Mouse (Mus musculus) C2C12 (cell line): ENCODE results near the gene Gm21974. TPM values are rescaled to one million over a fixed set of nuclear protein-coding genes. Genes with fewer than 3 reads are reported as not detected.

Experiments used
- H3K27me3 ChIP-seq: one replicate; pipeline ENCODE4 v1.6.1; 2011; ENCODE audit not compliant: control insufficient read depth, insufficient read depth, insufficient read length
- H3K36me3 ChIP-seq: one replicate; pipeline ENCODE4 v1.6.1; 2011; ENCODE audit not compliant: control insufficient read depth, insufficient read depth
- H3K4me3 ChIP-seq: one replicate; pipeline ENCODE4 v1.5.1; 2011; ENCODE audit warnings: mild to moderate bottlenecking, control low read depth; ENCODE audit not compliant: poor library complexity, insufficient read depth, severe bottlenecking
- H3K79me2 ChIP-seq: one replicate; pipeline ENCODE4 v1.6.1; 2011; ENCODE audit not compliant: control insufficient read depth, insufficient read depth
- H3K79me3 ChIP-seq: one replicate; pipeline ENCODE4 v1.6.1; 2011; ENCODE audit warnings: low read depth, control low read depth
- H3ac ChIP-seq: one replicate; pipeline ENCODE3; 2011; ENCODE audit warnings: low read depth; ENCODE audit not compliant: control insufficient read depth, insufficient read length
- CEBPB ChIP-seq: IDR thresholded peaks from one replicate; pipeline ENCODE4 v1.6.1; 2011; ENCODE audit warnings: low read depth, mild to moderate bottlenecking, control low read depth, moderate library complexity
- CTCF ChIP-seq: IDR thresholded peaks from one replicate; pipeline ENCODE4 v1.5.1; 2011; ENCODE audit not compliant: control insufficient read depth, insufficient read depth, insufficient read length
- FOSL1 ChIP-seq: IDR thresholded peaks from one replicate; pipeline ENCODE4 v1.8.0; 2011; ENCODE audit warnings: mild to moderate bottlenecking, low read length; ENCODE audit not compliant: poor library complexity, insufficient read depth, severe bottlenecking
- MAX ChIP-seq: IDR thresholded peaks from one replicate; pipeline ENCODE4 v1.6.1; 2011; ENCODE audit warnings: mild to moderate bottlenecking, control low read depth
- MYOD1 ChIP-seq: IDR thresholded peaks from one replicate; pipeline ENCODE4 v1.6.1; 2011; ENCODE audit warnings: low read depth; ENCODE audit not compliant: control insufficient read depth, insufficient read length
- MYOG ChIP-seq: IDR thresholded peaks from one replicate; pipeline ENCODE4 v1.6.1; 2011; ENCODE audit not compliant: control insufficient read depth, insufficient read length; ENCODE audit errors: extremely low read depth
- USF1 ChIP-seq: IDR thresholded peaks from one replicate; pipeline ENCODE4 v1.6.1; 2011; ENCODE audit warnings: low read depth, mild to moderate bottlenecking, control low read depth, moderate library complexity
- polyA plus RNA-seq: library from polyadenylated mRNA; unstranded; fragments of >200 nt; fragmentation: generic; extraction: Trizol; gene quantifications from one replicate; pipeline ENCODE4 v1.2.1, GENCODE M21; 2012; ENCODE audit warnings: missing spikeins

Gene Gm21974
- polyA plus RNA-seq, 1 experiment, result not detected

- no peaks in the 10 kb centered on the region for H3K36me3 ChIP-seq
- TF ChIP-seq MAX (no peak), USF1 (no peak), FOSL1 (no peak), CTCF (no peak), MYOG (no peak), CEBPB (no peak), MYOD1 (no peak)
- no peaks in the 10 kb centered on the region for H3K27me3 ChIP-seq
- H3K79me2 ChIP-seq, result no peaks in the 10 kb centered on the region
- no peaks in the 10 kb centered on the region for H3K79me3 ChIP-seq
- no peak overlapping the region for H3ac ChIP-seq
- H3K4me3 ChIP-seq, result no peak overlapping the region
Measured at GRCm38 (mm10) chr7:127928596-127928995, 33.3 kb upstream of the Gm21974 start.

DNA sequence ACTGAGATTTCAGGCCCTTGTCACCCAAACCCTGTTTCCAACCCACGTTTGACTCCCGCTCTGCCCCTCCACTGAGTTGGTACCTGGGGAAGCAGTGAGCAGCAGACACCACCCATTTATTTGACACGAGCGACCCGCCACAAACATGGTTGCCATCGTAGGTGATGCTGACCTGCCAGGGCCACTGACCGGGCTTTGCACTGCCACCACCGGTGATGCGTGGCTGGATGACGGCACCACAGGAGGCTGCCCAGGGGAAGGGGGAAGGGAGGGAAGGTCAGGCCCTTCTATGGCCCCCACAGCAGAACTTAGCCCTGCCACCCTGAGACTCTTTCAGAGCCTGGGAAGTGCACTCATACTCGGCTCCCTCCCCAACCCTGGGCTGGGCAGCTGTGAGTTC is 32.5 kb upstream of the Gm21974 start:
- Histone ChIP-seq H3K27me3 (no peaks in the 10 kb centered on the region), H3K4me3 (no peak overlapping the region), H3K79me3 (no peaks in the 10 kb centered on the region), H3ac (no peak overlapping the region), H3K79me2 (no peaks in the 10 kb centered on the region), H3K36me3 (no peaks in the 10 kb centered on the region)
- TF ChIP-seq MYOG (no peak), CEBPB (no peak), USF1 (no peak), MYOD1 (no peak), CTCF (no peak), FOSL1 (no peak), MAX (no peak)

DNA sequence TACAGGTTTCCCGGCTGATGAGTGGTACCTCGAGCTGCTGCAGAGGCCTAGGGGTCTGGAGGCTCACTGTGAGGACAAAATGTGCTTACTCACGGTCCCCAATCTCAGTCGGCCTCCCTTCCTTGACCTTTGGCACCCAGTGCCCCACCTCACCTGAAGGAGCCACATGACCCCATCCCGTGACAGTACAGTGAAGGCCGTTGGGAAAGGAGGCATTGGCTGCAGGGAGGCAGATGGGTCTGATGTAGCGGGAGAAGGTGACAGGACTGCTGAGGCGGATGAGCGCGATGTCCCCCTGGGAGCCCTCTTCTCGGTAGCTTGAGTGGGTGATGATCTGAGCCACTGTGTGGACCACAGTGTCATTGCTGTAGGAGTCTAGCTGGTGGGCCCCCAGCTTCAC is 31.6 kb upstream of the Gm21974 start:
- Histone ChIP-seq H3K36me3 (no peaks in the 10 kb centered on the region), H3K79me2 (no peaks in the 10 kb centered on the region)

DNA sequence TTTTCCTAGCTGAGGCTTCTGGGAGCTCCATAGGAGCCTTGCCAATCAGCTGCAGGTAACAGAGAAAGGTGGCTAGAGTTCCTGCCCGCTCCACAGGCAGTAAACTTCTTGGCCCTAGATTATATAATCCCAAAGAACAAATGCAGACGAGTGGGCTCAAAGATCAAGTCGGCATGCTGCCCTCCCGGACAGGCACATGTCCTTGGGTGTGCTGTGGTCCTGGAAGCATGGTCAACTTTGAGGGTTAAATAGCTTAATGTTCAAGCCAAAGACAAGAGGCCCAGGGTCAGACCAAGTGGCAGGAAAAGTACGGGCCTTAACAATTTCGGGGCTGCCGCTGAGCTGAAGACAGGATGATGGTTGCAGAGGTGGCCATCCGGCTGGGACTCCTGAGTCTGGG is 30.8 kb upstream of the Gm21974 start:
- H3K36me3 ChIP-seq, result no peaks in the 10 kb centered on the region
- TF ChIP-seq FOSL1 (no peak), CEBPB (no peak), MAX (no peak), CTCF (no peak), MYOD1 (no peak), USF1 (no peak), MYOG (no peak)
- H3K27me3 ChIP-seq, result no peaks in the 10 kb centered on the region
- no peak overlapping the region for H3ac ChIP-seq
- no peaks in the 10 kb centered on the region for H3K79me2 ChIP-seq
- no peaks in the 10 kb centered on the region for H3K79me3 ChIP-seq
- no peak overlapping the region for H3K4me3 ChIP-seq

More for the DNA sequence above, 31.6 kb upstream of the Gm21974 start:
- Histone ChIP-seq H3K4me3 (no peak overlapping the region), H3ac (no peak overlapping the region), H3K79me3 (no peaks in the 10 kb centered on the region), H3K27me3 (no peaks in the 10 kb centered on the region)
- TF ChIP-seq MYOD1 (no peak), MAX (no peak), USF1 (no peak), MYOG (no peak), CTCF (no peak), FOSL1 (no peak), CEBPB (no peak)

GRCm38 (mm10) chr7:127925252-127925651 is 30.0 kb upstream of the Gm21974 start:
- Histone ChIP-seq H3K27me3 (no peaks in the 10 kb centered on the region), H3K79me2 (no peaks in the 10 kb centered on the region), H3ac (no peak overlapping the region), H3K4me3 (no peak overlapping the region), H3K79me3 (no peaks in the 10 kb centered on the region), H3K36me3 (no peaks in the 10 kb centered on the region)
- TF ChIP-seq MYOD1 (no peak), CTCF (no peak), USF1 (no peak), MYOG (no peak), MAX (no peak), CEBPB (no peak), FOSL1 (no peak)

GRCm38 (mm10) chr7:127923714-127924113 is 28.5 kb upstream of the Gm21974 start:
- Histone ChIP-seq H3K79me2 (no peaks in the 10 kb centered on the region), H3K79me3 (no peaks in the 10 kb centered on the region), H3ac (no peak overlapping the region), H3K36me3 (no peaks in the 10 kb centered on the region), H3K27me3 (no peaks in the 10 kb centered on the region), H3K4me3 (no peak overlapping the region)
- TF ChIP-seq MYOG (no peak), CTCF (no peak), USF1 (no peak), MAX (no peak), FOSL1 (no peak), CEBPB (no peak), MYOD1 (no peak)
